Comparison of ENCODE assay signal across 8 mouse cellular contexts in the genomic region with DNA sequence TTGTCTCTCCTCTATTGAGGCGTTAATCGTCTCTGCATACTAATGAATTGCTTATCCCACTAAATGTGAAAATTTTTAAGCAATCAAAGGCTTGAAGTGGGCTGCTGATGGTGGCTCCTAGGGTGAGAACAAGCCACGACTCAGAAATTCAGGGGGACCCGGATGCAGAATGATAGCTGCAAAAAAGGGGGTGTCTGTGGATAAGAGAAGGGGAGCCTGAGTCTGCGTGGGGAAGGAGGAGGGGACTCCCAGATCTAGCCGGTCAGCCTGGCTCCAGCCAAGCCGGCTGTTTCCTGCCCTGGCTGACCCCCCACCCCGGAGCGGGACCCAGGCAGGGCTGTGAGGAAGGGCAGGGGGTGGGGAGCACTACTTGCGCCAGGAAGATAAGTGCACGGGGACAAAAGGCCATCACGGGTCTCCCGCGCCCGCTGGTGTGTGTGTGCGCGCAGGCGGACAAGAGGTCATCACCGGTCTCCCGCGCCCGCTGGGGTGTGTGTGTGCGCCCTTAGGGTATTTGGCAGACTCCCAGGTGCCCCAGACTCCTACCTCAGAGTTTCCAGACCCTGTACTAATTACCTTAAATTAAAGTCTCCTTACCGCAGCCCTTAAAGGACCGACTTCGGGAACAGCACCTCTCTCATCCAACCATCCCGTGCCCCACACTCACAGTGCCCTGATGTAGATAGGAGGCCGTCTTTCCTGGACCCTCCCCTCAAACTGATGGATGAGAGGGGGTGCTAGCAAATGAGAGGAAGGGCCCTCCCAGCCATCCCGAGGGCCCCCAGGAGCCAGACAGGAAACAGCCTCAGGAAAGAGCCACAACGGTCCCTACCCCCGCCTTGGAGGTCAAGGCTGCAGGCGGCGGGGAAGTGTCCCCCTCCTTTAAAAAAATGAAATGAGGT. TPM values are rescaled to one million over a fixed set of nuclear protein-coding genes. Genes with fewer than 3 reads are reported as not detected.
DNase-seq lines count a peak whose midpoint lies in the region; ATAC-seq and TF ChIP-seq lines count a peak whose summit lies in the region.

No protein-coding gene starts in this region.

- TF ChIP-seq CTCF in E14TG2a.4 (conservative IDR thresholded peaks at IDR 0.05; ENCODE audit: low read length) = no peak
- no peak for TF ChIP-seq CTCF in lung, embryonic 14.5 days (IDR thresholded peaks at IDR 0.05; ENCODE audit: low read depth)

- peaks cover 4% of the 10 kb centered on the region for H3K36me3 ChIP-seq in E14TG2a.4 (ENCODE audit: insufficient read depth, low read length)
- peaks cover 13% of the 10 kb centered on the region for H3K36me3 ChIP-seq in heart, embryonic 10.5 days
- H3K36me3 ChIP-seq in lung, embryonic 14.5 days (ENCODE audit: insufficient read depth) = peaks cover 6% of the 10 kb centered on the region
- H3K36me3 ChIP-seq in stomach, embryonic 15.5 days = peaks cover under 1% of the 10 kb centered on the region; the same call in 1 of the 2 replicates

- H3K9ac ChIP-seq in lung, embryonic 14.5 days = peak overlapping the region; percentile 57
- H3K9ac ChIP-seq in stomach, embryonic 15.5 days = peak overlapping the region; percentile 19; the same call in 1 of the 2 replicates

- H3K4me1 ChIP-seq in E14TG2a.4 (replicated peaks; ENCODE audit: low read depth, low read length) = peaks cover 72% of the 10 kb centered on the region
- H3K4me1 ChIP-seq in heart, embryonic 10.5 days = peaks cover 65% of the 10 kb centered on the region
- H3K4me1 ChIP-seq in lung, embryonic 14.5 days (ENCODE audit: insufficient read depth) = peaks cover 26% of the 10 kb centered on the region; the same call in 1 of the 2 replicates
- peaks cover 44% of the 10 kb centered on the region for H3K4me1 ChIP-seq in stomach, embryonic 15.5 days

- H3K27ac ChIP-seq in heart, embryonic 10.5 days = peak overlapping the region; percentile 99
- peak overlapping the region; percentile 98 for H3K27ac ChIP-seq in lung, embryonic 14.5 days (ENCODE audit: low read depth)
- H3K27ac ChIP-seq in stomach, embryonic 15.5 days = peak overlapping the region; percentile 98

- peak overlapping the region; percentile 91 for H3K4me3 ChIP-seq in E14TG2a.4 (replicated peaks; ENCODE audit: low read length)
- H3K4me3 ChIP-seq in heart, embryonic 10.5 days = peak overlapping the region; percentile 93
- peak overlapping the region; percentile 92 for H3K4me3 ChIP-seq in lung, embryonic 14.5 days (ENCODE audit: low read depth, low read length)
- H3K4me3 ChIP-seq in stomach, embryonic 15.5 days (replicated peaks) = peak overlapping the region; percentile 82

- peak; percentile 77 for DNase-seq in embryo, embryonic 9.5 days (ENCODE audit: extremely low spot score)
- DNase-seq in heart, embryonic 10.5 days (ENCODE audit: low spot score) = peak; percentile 86
- peak; percentile 83 to 89 for DNase-seq in kidney, adult 8-10 months
- peak; percentile 74 for DNase-seq in lung, embryonic 14.5 days
- DNase-seq in layer of hippocampus, postnatal 10 days (ENCODE audit: low spot score in 2 of 2) = no peak
- no peak for DNase-seq in right cerebral cortex, postnatal 10 days (ENCODE audit: low spot score in 2 of 2)

- H3K9me3 ChIP-seq in E14TG2a.4 (ENCODE audit: low read length) = no peaks in the 10 kb centered on the region
- H3K9me3 ChIP-seq in heart, embryonic 10.5 days = no peaks in the 10 kb centered on the region
- H3K9me3 ChIP-seq in lung, embryonic 14.5 days (ENCODE audit: low read depth, low read length) = no peaks in the 10 kb centered on the region
- H3K9me3 ChIP-seq in stomach, embryonic 15.5 days = no peaks in the 10 kb centered on the region

- H3K4me2 ChIP-seq in lung, embryonic 14.5 days = peak overlapping the region; percentile 95
- H3K4me2 ChIP-seq in stomach, embryonic 15.5 days = peak overlapping the region; percentile 89

- no peaks in the 10 kb centered on the region for H3K27me3 ChIP-seq in E14TG2a.4 (ENCODE audit: insufficient read depth, low read length)
- H3K27me3 ChIP-seq in heart, embryonic 10.5 days (ENCODE audit: insufficient read depth, poor library complexity, severe bottlenecking) = no peaks in the 10 kb centered on the region
- no peaks in the 10 kb centered on the region for H3K27me3 ChIP-seq in lung, embryonic 14.5 days (ENCODE audit: insufficient read depth, low read length)
- H3K27me3 ChIP-seq in stomach, embryonic 15.5 days (replicated peaks) = no peaks in the 10 kb centered on the region

- peak; percentile 32 for ATAC-seq in lung, embryonic 14.5 days (ENCODE audit: insufficient read depth)
- no peak; the same call in 1 of the 2 replicates for ATAC-seq in stomach, embryonic 15.5 days (ENCODE audit: insufficient read depth, low FRiP score, low read depth)

- under 1% methylated on average over 33 of the region's 33 CpGs for WGBS in heart, embryonic 10.5 days
- 2% methylated on average over 33 of the region's 33 CpGs for WGBS in lung, embryonic 14.5 days
- 3% methylated on average over 33 of the region's 33 CpGs for whole genome bisulfite sequencing in stomach, embryonic 15.5 days

RNA-seq across cellular contexts. Expression of a gene that starts 1.2 kb away (rescaled TPM):
- polyA plus RNA-seq in heart, embryonic 10.5 days (2016; fragmentation: Nextera tagmentation; extraction: Ambion mirVana) = 36.4 and 42.5 TPM in 2 replicates
- polyA plus RNA-seq in lung, embryonic 14.5 days (2014; fragmentation: Nextera tagmentation; extraction: Ambion mirVana) = 68.6 and 78.0 TPM in 2 replicates
- polyA plus RNA-seq in stomach, embryonic 15.5 days (2015; fragmentation: Nextera tagmentation; extraction: Ambion mirVana) = 35.5 and 41.4 TPM in 2 replicates
- 1 to 10 TPM; 8.3 to 9.3 TPM for total RNA-seq in layer of hippocampus, postnatal 10 days (2021)

RNA-seq across cellular contexts. Expression of a gene that starts 15.3 kb away (rescaled TPM):
- 10.6 and 12.0 TPM in 2 replicates for polyA plus RNA-seq in heart, embryonic 10.5 days (2016; fragmentation: Nextera tagmentation; extraction: Ambion mirVana)
- 9.7 and 10.2 TPM in 2 replicates for polyA plus RNA-seq in lung, embryonic 14.5 days (2014; fragmentation: Nextera tagmentation; extraction: Ambion mirVana)
- polyA plus RNA-seq in stomach, embryonic 15.5 days (2015; fragmentation: Nextera tagmentation; extraction: Ambion mirVana) = 13.0 and 14.5 TPM in 2 replicates
- total RNA-seq in layer of hippocampus, postnatal 10 days (2021) = 10 to 100 TPM; 28.8 to 30.7 TPM

RNA-seq across cellular contexts. Expression of a gene that starts 34.5 kb away (rescaled TPM):
- 55.6 and 62.2 TPM in 2 replicates for polyA plus RNA-seq in heart, embryonic 10.5 days (2016; fragmentation: Nextera tagmentation; extraction: Ambion mirVana)
- 87.1 and 89.3 TPM in 2 replicates for polyA plus RNA-seq in lung, embryonic 14.5 days (2014; fragmentation: Nextera tagmentation; extraction: Ambion mirVana)
- polyA plus RNA-seq in stomach, embryonic 15.5 days (2015; fragmentation: Nextera tagmentation; extraction: Ambion mirVana) = 73.2 and 73.4 TPM in 2 replicates
- 1 to 10 TPM; 6.2 to 7.7 TPM for total RNA-seq in layer of hippocampus, postnatal 10 days (2021)

RNA-seq across cellular contexts. Expression of a gene that starts 41.3 kb away (rescaled TPM):
- 124 and 147 TPM in 2 replicates for polyA plus RNA-seq in heart, embryonic 10.5 days (2016; fragmentation: Nextera tagmentation; extraction: Ambion mirVana)
- polyA plus RNA-seq in lung, embryonic 14.5 days (2014; fragmentation: Nextera tagmentation; extraction: Ambion mirVana) = 137 and 141 TPM in 2 replicates
- 113 and 122 TPM in 2 replicates for polyA plus RNA-seq in stomach, embryonic 15.5 days (2015; fragmentation: Nextera tagmentation; extraction: Ambion mirVana)
- 100 to 1,000 TPM; 188 to 191 TPM for total RNA-seq in layer of hippocampus, postnatal 10 days (2021)

RNA-seq across cellular contexts. Expression of a gene that starts 54.3 kb away (rescaled TPM):
- 11.1 and 12.3 TPM in 2 replicates for polyA plus RNA-seq in heart, embryonic 10.5 days (2016; fragmentation: Nextera tagmentation; extraction: Ambion mirVana)
- 4.4 and 4.6 TPM in 2 replicates for polyA plus RNA-seq in lung, embryonic 14.5 days (2014; fragmentation: Nextera tagmentation; extraction: Ambion mirVana)
- 7.8 and 8.7 TPM in 2 replicates for polyA plus RNA-seq in stomach, embryonic 15.5 days (2015; fragmentation: Nextera tagmentation; extraction: Ambion mirVana)
- total RNA-seq in layer of hippocampus, postnatal 10 days (2021) = 10 to 100 TPM; 20.4 to 21.8 TPM

Comparison
In these comparisons a context has a peak if more than half of its experiments do, and no peak if none do; other contexts are left out.
1. DNase-seq: peak in embryo, embryonic 9.5 days (single experiment), heart, embryonic 10.5 days (single experiment), kidney, adult 8-10 months (2 of 2) and lung, embryonic 14.5 days (single experiment); none in layer of hippocampus, postnatal 10 days (0 of 2) and right cerebral cortex, postnatal 10 days (0 of 2).
2. Peak in every context shown above with its lines, with median percentiles within 50 percentile points of each other: H3K4me3 ChIP-seq and H3K27ac ChIP-seq.